8 mouse cellular contexts compared by ENCODE assay signal in the genomic region with DNA sequence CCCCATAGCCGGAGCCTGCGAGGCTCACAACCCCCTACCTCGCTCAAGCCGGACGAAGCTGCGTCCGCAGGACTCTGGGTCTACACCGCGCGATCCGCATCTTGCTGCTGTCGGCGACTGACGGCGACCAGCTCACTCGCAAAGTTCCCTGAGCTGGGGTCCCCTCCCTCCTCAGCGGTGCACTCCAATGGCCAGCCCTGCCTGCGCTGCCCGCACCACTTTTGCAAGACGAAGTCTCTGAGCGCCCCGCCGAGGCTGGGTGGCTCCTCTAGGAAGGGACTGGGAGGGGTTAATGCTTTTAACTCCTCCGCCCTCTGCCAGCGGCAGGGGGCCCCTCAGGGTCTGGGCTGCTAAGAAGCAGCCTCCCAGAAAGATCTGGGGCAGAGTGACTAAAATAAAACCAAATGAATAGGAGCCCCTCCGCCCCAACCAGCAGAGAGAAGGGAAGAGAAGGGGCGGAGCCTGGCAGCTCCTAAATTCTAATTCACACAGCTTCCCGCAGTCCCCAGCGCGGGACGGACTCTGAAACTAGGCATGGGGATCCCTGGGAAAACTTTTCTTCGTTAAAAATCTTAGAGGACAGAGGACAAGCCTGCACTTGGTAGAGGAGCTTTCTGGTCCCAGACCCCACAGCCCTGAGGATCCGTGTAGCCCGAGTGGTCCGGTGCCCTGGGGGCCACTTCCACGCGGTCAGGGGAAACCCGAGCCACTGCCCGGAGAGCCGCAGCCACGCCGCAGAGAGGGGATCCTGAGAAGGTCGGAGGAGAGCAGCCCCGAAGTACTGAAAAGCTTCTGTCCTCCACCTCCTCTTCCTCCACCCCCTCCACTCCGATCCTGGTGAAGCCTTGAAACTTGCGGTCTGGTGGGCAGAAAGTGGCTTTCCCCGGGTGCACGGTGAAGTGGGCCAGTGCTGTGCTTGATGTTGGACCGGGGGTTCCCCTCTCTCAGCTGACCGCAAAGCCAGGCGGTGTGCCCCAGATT. TPM values are rescaled to one million over a fixed set of nuclear protein-coding genes. Genes with fewer than 3 reads are reported as not detected.
DNase-seq lines count a peak whose midpoint lies in the region; ATAC-seq and TF ChIP-seq lines count a peak whose summit lies in the region.

A gene (minus strand): TSS at position 402 of the 981 bp plus-strand sequence.

- H3K4me2 ChIP-seq in lung, postnatal 0 days (replicated peaks; ENCODE audit: low read depth, low read length): peak within 1 kb of the TSS; percentile 74

- peak within 1 kb of the TSS; percentile 53 for H3K4me3 ChIP-seq in lung, postnatal 0 days (ENCODE audit: low read depth, low read length)

- TF ChIP-seq EP300 in lung, postnatal 0 days (IDR thresholded peaks at IDR 0.05): peak; percentile 56

- 1% methylated on average over 50 of the region's 51 CpGs for WGBS in lung, postnatal 0 days

- no peaks in the 10 kb centered on the region for H3K9me3 ChIP-seq in lung, postnatal 0 days (ENCODE audit: low read length)

- DNase-seq in MEL-GATA-1-ER (ENCODE audit: extremely low read depth, low read depth): peak; percentile 34
- peak; percentile 27 for DNase-seq in cerebellum, adult 8-10 months
- peak; percentile 73 for DNase-seq in layer of hippocampus, adult 9-11 months
- DNase-seq in lung, postnatal 0 days (ENCODE audit: low spot score): peak; percentile 91
- peak; percentile 29 for DNase-seq in ovary, postnatal 14 days (ENCODE audit: low spot score)
- peak; percentile 65 to 72 for DNase-seq in thymus, postnatal 36 days

- H3K27ac ChIP-seq in lung, postnatal 0 days (ENCODE audit: low read length): peak within 1 kb of the TSS; percentile 81

- no peaks in the 10 kb centered on the region for H3K4me1 ChIP-seq in lung, postnatal 0 days (ENCODE audit: insufficient read depth, low read depth, low read length)

- no peaks in the 10 kb centered on the region for H3K27me3 ChIP-seq in lung, postnatal 0 days (replicated peaks; ENCODE audit: insufficient read depth, low read length)

- H3K9ac ChIP-seq in lung, postnatal 0 days (replicated peaks; ENCODE audit: low read depth): peak within 1 kb of the TSS; percentile 76

- TF ChIP-seq CTCF in lung, postnatal 0 days (IDR thresholded peaks at IDR 0.05): peak; percentile 54

- peak; percentile 74 for ATAC-seq in frontal cortex, adult (ENCODE audit: low TSS enrichment)
- peak; percentile 61 to 64 for ATAC-seq in hematopoietic stem cell, adult 5-6 weeks (replicated peaks in 1 of 2; ENCODE audit: insufficient read depth in 1 of 2, low FRiP score in 2 of 2, low TSS enrichment in 1 of 2, low read depth in 1 of 2, poor library complexity in 2 of 2, severe bottlenecking in 2 of 2)
- ATAC-seq in lung, postnatal 0 days: peak; percentile 89

- H3K36me3 ChIP-seq in lung, postnatal 0 days (ENCODE audit: insufficient read depth, low read length): peaks cover 6% of the 10 kb centered on the region; the same call in 1 of the 2 replicates

RNA-seq across cellular contexts. Expression of the gene that starts here (rescaled TPM):
- 16.4 and 22.3 TPM in 2 replicates for total RNA-seq in hematopoietic stem cell, adult 5-6 weeks (2017)
- polyA plus RNA-seq in lung, postnatal 0 days (2015; fragmentation: Nextera tagmentation; extraction: Ambion mirVana): 93.0 and 100 TPM in 2 replicates

Comparison
In these comparisons a context has a peak if more than half of its experiments do, and no peak if none do; other contexts are left out.
1. Peak in every context shown above with its lines: DNase-seq, ATAC-seq, H3K4me3 ChIP-seq and H3K27ac ChIP-seq.
2. DNase-seq: peak in every context shown above with its lines; median percentile 91 in lung, postnatal 0 days; 73 in layer of hippocampus, adult 9-11 months; 68 in thymus, postnatal 36 days; 34 in MEL-GATA-1-ER; 29 in ovary, postnatal 14 days; 27 in cerebellum, adult 8-10 months.